Mouse (Mus musculus): ENCODE data around the gene Stk11.
A peak's percentile ranks its signal among the peaks of the same experiment; 100 is the strongest.
"Not testable (repeated sequence)": the region's sequence is repeated elsewhere in the genome, so short reads cannot be mapped to it uniquely, and the experiment has no call there.

The Stk11 gene

DNA sequence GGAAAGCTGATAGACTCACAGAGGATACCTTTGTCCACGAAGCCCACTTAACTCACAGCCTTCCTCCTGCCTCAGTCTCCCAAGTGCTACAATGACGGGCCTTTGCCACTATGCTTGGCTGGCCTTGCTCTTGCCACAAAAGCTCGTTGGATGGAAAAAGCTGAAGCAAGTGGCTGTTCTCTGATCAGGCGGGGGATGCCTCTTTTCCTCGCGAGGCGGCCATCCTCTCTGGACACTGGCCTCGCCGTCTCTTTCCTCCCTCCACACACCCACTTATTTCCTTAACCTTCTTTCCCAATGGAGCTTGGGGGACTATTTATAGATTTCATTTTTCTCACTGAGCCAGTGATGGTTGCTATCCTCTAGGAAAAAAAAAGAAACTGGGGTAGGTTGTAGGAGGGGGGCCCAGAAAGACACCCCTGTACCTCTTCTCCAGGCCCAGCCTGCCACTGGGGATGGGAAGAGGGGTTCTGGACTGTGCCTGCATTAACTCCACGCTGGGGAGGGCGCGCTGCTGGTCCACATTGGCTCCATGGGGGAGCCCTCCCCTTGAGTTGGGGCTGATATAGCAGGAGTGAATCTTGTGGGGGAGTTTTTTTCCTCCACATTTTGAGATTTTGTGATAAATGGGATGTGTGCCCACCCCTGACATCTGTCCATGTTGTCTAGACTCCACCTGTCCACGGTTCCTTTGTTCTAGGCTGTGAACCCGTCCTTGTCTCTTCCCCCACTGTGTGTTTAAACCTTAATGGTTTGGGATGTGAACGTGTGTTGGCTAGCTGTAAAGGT lies 41.7 kb downstream of the Stk11 start:
- peak in 1 of 2 experiments; percentile 18 for DNase-seq (ENCODE audit: low spot score in 2 of 2)

GRCm38 (mm10) chr10:80158307-80158986 lies 42.8 kb downstream of the Stk11 start:
- DNase-seq (ENCODE audit: low spot score in 2 of 2), result peak; percentile 84 to 87

GRCm38 (mm10) chr10:80159021-80159560 lies 43.5 kb downstream of the Stk11 start:
- DNase-seq (ENCODE audit: low spot score in 2 of 2), result peak; percentile 80 to 83

DNA sequence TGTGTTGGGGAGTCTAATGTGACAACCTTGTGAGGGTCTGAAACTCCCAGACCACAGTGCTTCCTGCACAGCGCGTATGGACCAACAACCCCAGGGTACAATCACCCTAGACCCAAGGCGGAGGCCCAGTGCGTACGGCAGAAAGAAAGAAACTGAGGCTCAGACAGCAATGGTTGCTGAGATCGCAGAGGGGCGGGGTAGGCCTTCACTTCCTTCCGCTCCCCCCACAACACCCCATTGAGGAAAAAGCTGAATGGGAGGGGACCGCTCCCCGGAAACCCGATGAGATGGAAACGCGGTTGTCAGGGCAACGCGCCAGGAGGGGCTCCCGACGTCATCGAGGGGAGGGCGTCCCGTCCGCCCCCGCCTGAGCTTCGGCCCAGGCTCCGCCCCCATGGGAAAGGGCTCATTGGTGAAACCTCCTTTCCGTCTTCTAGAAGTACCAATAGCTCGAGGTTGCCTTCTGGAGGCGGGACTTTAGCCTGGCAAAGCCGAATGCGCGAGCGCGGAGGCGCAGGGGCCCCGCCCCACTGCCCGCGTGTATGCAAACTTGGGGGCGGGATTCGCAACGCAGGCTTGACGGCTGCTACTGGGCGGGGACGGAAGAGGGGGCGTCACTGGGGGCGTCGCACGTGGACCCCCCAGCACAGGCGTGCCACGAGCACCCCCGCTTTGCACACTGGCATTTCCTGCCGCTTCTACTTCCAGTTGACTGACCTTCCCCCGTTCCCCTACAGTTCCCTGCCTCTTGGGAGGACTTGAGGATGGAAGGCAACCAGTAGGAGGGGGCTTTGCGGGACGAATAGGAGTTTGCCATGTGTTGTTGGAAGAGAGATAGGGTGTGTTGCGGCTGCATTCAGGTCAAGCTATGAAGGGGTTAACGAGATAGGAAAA lies 44.2 kb downstream of the Stk11 start:
- peak; percentile 100 for DNase-seq (ENCODE audit: low spot score in 2 of 2)

GRCm38 (mm10) chr10:80160455-80161371 lies 45.1 kb downstream of the Stk11 start:
- peak; percentile 74 to 75 for DNase-seq (ENCODE audit: low spot score in 2 of 2)

- peak in 1 of 2 experiments; percentile 35 for DNase-seq (ENCODE audit: low spot score in 2 of 2)
These were observed 46.1 kb downstream of the Stk11 start for GRCm38 (mm10) chr10:80161522-80162242.

DNA sequence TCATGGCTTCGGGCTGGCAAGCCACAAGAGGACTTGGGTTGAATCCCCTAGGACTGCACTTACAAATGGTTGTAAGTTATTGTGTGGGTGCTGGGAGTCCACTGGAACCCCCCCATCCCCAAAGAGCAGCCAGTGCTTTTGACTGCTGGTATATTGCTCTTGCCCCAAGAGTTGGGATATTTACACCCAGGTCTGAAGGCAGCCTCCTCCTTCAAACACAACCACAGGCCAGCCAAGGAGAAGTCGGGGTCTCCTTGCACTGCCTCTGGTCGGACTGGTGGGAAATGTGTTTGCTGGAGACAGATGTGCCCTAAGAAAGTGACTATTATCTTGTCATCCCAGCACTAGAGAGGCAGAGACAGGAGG lies 46.6 kb downstream of the Stk11 start:
- no peak for DNase-seq (ENCODE audit: low spot score in 2 of 2)

- DNase-seq (ENCODE audit: low spot score in 2 of 2), result peak in 1 of 2 experiments; percentile 31
These were observed 47.2 kb downstream of the Stk11 start for GRCm38 (mm10) chr10:80162716-80163299.

- DNase-seq (ENCODE audit: low spot score in 2 of 2), result no peak
These were observed 48.1 kb downstream of the Stk11 start for GRCm38 (mm10) chr10:80163721-80164120.

- DNase-seq (ENCODE audit: low spot score in 2 of 2), result peak in 1 of 2 experiments; percentile 32
These were observed 48.8 kb downstream of the Stk11 start for GRCm38 (mm10) chr10:80164161-80164997.

DNA sequence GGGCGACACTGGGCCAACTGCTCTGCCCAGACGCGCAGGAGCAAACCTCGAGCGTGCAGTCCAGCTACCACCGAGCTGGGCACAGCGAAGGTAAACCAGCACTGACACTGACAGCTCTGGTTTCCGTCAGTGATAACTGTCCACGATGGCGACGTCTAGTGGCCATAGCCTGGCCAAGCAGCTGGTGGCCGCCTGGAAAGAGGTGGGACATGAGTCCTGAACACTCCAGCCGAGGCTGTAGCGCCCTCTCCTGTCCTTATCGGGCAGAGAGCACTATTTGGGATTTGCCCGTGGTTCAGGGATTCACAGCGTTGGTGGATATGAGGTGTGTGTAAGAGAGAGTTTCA lies 49.4 kb downstream of the Stk11 start:
- DNase-seq (ENCODE audit: low spot score in 2 of 2), result peak; percentile 96 to 97

DNA sequence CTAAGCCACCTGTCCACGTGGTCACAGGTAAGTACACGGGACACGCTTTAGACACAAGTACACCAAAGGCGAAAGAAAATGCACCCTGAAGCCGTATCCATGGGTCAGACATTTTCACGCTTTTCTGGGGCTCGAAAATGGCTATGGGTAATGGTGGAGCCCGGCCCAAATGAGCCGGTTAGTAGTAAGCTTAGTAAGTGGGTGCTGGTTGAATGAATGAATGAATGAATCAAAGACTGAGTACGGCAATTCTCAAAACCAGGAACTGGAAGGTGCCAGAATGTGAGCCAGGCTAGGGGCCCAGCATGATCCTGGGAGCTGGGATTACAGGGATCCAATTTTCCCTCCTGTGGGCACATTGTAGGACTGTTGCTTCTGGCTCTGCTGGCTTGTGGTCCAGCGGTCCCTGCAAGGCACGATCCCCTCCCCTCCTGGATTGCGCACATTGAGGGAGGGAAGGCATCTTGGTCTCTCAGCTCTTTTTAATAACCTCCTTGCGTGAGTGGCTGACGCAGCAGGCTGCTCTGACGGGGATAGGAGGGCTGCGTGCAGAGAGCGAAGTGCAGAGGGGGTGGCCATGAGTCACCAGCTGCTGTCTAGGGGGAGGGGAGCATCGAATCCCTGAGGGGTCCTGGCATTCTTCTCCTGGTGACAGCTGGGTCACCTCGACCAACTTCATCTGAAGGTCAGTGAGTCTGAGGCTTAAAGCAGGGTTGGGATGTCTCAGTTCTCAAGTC lies 50.0 kb downstream of the Stk11 start, which contains the start of gene Cirbp:
Gene Cirbp, plus strand, starts transcription at position 594 of the 737 bp plus-strand sequence.
- DNase-seq (ENCODE audit: low spot score in 2 of 2), result peak in 1 of 2 experiments; percentile 29

DNA sequence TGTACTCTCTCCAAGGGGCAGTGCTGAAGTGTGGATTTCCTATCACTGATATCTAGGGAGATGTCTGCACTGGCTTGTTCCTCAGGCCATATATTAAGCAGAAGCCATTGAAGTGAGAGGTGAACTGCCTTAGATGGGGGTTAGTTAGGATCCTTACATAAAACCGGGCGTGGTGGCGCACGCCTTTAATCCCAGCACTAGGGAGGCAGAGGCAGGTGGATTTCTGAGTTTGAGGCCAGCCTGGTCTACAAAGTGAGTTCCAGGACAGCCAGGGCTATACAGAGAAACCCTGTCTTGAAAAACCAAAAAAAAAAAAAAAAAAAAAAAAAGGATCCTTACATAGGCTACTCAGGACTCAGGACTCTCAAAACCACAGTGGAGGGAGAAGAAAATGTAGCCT lies 50.5 kb downstream of the Stk11 start:
- not testable (repeated sequence) for DNase-seq (ENCODE audit: low spot score in 2 of 2)

- DNase-seq (ENCODE audit: low spot score in 2 of 2), result peak; percentile 98 to 99
These were observed 51.9 kb downstream of the Stk11 start for GRCm38 (mm10) chr10:80167460-80168037.

GRCm38 (mm10) chr10:80168038-80168661 lies 52.5 kb downstream of the Stk11 start:
- peak; percentile 87 to 90 for DNase-seq (ENCODE audit: low spot score in 2 of 2)

DNA sequence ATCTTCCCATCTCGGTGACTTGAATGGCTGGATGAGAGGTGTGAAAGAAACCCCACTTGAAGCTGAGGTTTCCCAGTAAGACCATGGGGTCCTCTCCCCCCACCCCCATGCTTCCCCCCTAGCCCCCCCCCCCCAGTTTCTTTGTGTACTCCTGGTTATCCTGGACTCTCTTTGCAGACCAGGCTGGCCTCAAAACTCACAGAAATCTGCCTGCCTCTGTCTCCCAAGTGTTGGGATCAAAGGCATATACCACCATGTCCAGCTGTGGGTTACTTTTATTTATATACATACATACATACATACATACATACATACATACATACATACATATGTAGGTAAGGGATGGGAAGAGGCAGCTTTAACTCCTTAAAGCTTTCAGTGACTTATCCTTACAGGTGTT lies 53.5 kb downstream of the Stk11 start:
- DNase-seq (ENCODE audit: low spot score in 2 of 2), result no peak

GRCm38 (mm10) chr10:80169651-80170050 lies 54.0 kb downstream of the Stk11 start:
- DNase-seq (ENCODE audit: low spot score in 2 of 2), result no peak
